Mouse (Mus musculus): ENCODE data around the gene Slc6a12. TPM values are rescaled to one million over a fixed set of nuclear protein-coding genes. Genes with fewer than 3 reads are reported as not detected.

Gene Slc6a12
- total RNA-seq, 2 experiments from 2014 or later, result 0.11 to 0.20 TPM

DNA sequence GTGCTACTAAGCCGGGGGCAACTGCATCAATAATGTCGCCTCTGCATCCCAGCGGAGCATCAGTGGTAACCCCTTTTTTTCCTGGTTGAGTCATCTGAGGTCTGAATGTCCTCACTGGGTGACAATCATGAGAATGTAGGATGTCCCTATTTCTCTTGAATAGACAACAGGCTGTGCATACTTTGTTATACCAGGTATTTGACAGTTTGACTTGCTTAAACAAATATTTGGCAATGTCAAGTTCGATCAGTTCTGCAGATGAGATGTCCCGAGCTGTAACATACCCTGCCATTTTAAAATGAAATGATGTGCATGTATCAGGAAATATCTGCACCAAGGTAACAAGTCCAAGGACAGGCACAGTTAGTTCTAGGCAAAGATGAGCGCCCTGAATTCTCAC, 58.3 kb downstream of the Slc6a12 start:
- Histone ChIP-seq H3K4me3 (no peak overlapping the region), H3K27ac (no peak overlapping the region)
- intact Hi-C loops (cut with DNase I), result no loop called here
- no peak for TF ChIP-seq CTCF (IDR thresholded peaks at IDR 0.05)
- DNase-seq, result no peak

DNA sequence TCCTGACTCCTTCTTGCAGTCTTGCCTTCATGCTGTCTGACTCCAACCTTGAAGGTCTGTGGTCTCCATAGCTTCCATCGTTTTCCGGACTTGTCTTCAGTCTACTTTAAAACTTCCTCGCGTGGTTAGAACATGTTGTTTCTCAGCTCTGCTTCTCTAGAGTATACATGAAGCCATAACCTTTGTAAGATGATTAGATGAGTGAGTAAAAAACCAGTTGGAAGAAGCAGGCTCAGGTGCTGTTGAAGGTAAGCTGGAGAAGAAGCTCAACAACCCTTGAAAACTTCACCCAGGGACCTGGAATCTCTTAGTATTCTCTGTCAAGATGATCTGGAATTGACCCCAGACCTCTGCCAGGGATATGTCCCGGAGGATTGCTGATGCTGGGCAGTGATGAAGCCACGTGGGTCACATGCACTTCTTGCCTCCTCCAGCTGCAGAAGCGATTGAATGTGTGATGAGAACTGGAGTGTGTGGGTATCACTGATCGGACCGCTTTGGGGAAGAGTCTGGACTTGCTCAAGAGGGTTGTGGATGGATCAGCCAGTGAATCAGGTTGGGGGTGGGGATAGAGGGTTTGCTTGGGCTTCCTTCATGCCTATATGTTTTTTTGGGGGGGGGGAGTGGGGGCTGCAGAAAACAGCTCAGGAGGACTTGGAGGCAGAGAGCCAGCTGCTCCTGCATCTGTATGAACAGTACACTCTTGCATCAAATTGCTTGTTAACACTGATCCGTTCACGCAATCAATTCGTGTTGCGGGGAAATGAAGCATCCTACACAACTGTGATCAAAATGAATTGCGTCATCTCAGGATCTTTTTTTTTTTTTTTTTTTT, 59.2 kb downstream of the Slc6a12 start:
- intact Hi-C loops (cut with DNase I), result no loop called here
- no peak for DNase-seq
- no peak overlapping the region for H3K4me3 ChIP-seq
- TF ChIP-seq CTCF (IDR thresholded peaks at IDR 0.05), result no peak
- no peak overlapping the region for H3K27ac ChIP-seq

DNA sequence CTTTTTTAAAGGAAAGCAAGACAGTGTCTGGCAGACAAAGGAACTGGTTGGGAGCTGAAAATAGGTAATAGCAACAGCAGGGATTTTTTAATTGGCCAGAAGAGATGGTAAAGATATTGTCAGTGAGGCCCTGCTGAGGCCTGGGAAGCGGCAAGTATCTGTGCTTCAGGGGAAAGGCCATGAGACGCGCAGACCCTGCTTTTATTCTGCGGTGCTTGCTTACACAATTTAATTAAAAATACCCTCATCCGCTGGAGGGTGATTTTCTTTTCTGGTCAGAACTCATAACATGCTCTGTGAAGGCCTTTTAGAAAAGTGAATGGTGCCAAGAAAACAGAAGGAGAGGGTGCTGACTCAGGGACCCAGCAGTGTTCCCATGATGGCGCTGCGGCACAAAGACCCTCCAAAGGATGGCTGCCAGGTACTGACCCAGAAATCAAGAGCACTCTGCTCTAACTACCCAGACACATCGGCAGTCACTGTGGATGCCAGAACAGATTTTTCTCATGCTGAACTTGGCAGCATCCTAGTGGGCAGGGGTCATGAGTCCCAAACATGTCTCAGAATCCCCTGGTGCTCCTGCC, 59.9 kb downstream of the Slc6a12 start:
- Histone ChIP-seq H3K27ac (no peak overlapping the region), H3K4me3 (no peak overlapping the region)
- no peak for TF ChIP-seq CTCF (IDR thresholded peaks at IDR 0.05)
- DNase-seq, result no peak
- intact Hi-C loops (cut with DNase I), result no loop called here

DNA sequence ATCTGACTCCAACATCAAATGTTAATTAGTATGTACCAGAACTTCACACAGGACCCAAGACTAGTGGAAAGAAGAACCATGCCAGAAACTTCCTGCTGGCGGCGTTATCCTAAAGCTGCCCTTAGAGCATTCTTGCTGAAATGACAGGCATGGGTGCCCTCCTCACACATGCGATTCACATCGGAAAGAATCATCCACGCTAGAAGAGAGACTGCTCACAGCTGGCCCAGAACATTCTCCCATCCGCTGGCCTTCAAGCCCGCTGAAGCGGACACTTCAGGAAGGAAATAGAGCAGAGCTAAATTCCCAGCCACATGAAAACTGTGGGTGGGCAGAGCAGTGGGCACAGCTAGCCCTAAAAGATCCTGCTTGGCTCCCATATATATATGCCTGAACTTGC, 62.4 kb downstream of the Slc6a12 start:
- no peak for TF ChIP-seq CTCF (IDR thresholded peaks at IDR 0.05)
- intact Hi-C loops (cut with DNase I), result no loop called here
- Histone ChIP-seq H3K4me3 (no peak overlapping the region), H3K27ac (no peak overlapping the region)
- no peak for DNase-seq

DNA sequence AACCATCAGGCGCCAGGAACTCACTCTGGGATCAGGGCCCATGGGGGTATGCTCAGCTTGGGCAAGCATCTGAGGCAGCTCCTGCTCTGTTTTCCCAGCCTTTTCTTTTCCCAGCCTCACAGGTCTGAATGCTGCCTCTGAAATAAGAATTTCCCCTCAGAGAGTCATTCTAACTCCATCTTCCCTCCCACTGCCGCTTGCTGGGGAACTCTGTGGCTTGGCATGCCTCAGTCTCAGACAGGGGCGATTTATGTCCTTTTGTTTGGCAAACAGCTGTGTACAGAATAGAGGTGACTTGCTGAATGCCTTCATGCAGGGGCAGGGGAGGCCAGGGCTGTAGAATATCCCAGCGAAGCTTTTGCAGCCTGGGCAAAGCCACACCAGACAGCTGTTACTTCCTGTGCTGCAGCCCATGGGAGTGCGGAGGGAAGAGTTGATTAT, 64.7 kb downstream of the Slc6a12 start:
- intact Hi-C loops (cut with DNase I), result no loop called here
- no peak for TF ChIP-seq CTCF (IDR thresholded peaks at IDR 0.05)
- H3K27ac ChIP-seq, result no peak overlapping the region
- no peak for DNase-seq
- H3K4me3 ChIP-seq, result no peak overlapping the region

DNA sequence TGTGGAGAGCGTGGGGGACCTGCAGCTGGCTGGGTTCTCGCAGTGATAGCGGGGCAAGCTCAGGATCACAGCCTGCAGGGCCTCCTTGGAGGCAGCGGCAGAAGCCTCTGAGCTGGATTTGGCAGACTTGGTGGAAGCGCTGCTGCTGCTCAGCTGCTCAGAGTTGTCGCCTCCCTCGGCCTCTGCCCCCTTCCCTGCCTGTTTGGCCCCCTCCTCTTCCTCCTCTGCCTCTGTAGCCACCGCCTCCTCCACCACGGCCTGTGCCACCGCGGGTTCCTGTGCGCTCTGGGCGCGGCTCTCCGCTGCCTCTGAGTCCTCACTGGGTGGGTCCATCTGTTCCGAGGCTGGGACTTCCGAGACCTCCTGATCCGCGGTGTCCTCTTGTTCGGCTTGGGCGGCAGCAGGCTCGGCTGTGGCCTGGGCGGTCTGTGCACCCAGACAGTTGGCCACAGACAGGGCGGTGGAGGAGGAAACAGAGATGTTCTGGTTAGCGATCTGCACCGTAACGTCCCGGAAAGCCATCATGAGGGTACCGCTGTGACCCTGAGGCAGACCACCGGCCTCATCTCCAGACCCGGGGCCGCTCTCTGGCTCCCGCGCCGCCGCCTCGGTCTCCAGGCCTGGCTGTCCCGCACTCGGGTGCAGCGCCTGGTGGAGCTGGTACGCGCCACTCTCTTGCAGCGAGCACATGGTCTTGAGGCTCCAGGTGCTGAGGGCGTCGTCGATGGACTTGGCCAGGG, 69.9 kb downstream of the Slc6a12 start:
- DNase-seq, result peak; percentile 32
- TF ChIP-seq CTCF (IDR thresholded peaks at IDR 0.05), result no peak
- peak overlapping the region; percentile 47 for H3K4me3 ChIP-seq
- intact Hi-C loops (cut with DNase I), result no loop called here
- peak overlapping the region; percentile 31; the same call in 1 of the 2 replicates for H3K27ac ChIP-seq

Small RNA genes lying within 50 kb of the gene (microRNA-seq; reads per million reads assigned to microRNA genes)
- not detected for gene Gm24855

Other genes with a start within 250 kb of the Slc6a12 start
- gene Mical3, start 212.1 kb upstream of the Slc6a12 start, total RNA-seq (2021), result 10 to 100 TPM; 53.3 to 71.9 TPM
- gene Pex26, start 159.4 kb upstream of the Slc6a12 start, total RNA-seq (2021), result 1 to 10 TPM; 3.5 to 3.8 TPM
- gene Tuba8, start 132.4 kb upstream of the Slc6a12 start, total RNA-seq (2021), result 100 to 1,000 TPM; 201 to 248 TPM
- gene Usp18, start 97.2 kb upstream of the Slc6a12 start, total RNA-seq (2021), result 1 to 10 TPM in 1 of 2 experiments, under 1 TPM in 1; 0.89 to 1.5 TPM
- gene Slc6a13, start 42.8 kb upstream of the Slc6a12 start, total RNA-seq (2021), result under 1 TPM; 0.20 to 0.46 TPM
- gene Iqsec3, start 130.6 kb downstream of the Slc6a12 start, total RNA-seq (2021), result under 1 TPM; 0.41 to 0.70 TPM